Mouse (Mus musculus) brain, adult 2 months (tissue): Measurements from ENCODE around the gene Ngly1.

Source experiments
- DNase-seq: peaks from one replicate; pipeline ENCODE4 v3.0.0; 2011; ENCODE audit warnings: low read depth, low spot score

Ngly1 gene

DNA sequence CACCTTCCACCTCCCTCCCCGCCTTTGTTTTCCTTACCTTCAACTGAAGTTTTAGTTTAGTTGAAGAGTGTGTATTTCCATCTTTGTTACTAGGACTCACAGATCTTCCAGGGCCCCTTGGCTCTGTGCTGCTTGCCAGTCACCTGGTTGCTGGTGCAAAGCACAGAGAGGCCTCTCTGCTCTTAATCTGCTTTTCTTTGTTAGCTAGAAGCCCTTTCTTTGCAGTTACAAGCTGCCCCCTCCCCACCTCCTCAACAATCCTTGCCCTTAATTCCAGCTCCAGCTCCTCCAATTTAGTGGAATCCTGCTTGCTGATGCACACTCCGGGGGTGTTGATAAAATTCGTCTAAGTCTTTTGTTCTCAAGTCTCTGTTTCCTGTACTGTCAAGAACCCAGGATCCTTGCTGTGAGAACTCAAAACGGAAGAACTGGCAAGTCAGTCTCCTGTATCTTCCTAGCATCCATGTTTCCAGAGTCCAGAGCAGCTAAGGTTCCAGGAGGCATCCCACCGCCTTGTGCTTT, 79.9 kb downstream of the Ngly1 start:
- DNase-seq, result peak; percentile 48

DNA sequence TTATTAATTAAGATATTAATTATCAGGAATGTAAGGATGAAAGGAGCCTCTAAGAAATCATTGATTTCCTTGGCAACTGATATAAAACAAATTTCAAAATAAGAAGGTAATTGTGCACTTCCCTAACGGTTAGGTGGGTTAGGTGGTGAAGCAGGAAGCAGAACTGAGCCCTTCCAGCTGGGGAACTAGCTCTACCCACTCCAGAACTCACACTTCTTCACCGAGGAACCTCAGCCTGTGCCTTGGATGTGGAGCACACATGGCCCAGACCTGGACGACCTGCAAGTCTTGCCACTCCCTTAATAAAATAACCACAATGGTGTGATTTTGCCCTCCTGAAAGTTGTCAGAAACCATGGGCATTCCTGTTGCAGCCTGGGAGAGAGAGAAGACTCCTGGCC, 80.7 kb downstream of the Ngly1 start:
- DNase-seq, result no peak

DNA sequence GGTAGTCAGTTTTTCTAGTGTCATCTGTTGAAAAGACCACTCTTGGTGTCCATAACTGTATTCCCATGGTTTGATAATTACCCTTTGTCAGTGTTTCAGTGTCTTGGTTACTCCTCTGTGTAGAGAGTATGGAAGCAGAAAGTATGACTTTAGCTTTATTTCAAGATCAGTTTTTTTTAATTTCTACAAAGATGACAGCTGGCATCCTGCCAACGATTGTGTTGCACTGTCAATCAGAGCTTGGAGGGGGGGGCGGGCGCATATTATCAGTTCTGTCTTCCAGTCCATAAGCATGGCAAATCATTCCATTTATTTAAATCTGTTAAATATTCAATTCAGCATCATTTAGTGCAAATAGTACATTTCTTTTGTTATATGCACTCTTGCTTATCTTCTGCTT, 85.2 kb downstream of the Ngly1 start:
- no peak for DNase-seq

DNA sequence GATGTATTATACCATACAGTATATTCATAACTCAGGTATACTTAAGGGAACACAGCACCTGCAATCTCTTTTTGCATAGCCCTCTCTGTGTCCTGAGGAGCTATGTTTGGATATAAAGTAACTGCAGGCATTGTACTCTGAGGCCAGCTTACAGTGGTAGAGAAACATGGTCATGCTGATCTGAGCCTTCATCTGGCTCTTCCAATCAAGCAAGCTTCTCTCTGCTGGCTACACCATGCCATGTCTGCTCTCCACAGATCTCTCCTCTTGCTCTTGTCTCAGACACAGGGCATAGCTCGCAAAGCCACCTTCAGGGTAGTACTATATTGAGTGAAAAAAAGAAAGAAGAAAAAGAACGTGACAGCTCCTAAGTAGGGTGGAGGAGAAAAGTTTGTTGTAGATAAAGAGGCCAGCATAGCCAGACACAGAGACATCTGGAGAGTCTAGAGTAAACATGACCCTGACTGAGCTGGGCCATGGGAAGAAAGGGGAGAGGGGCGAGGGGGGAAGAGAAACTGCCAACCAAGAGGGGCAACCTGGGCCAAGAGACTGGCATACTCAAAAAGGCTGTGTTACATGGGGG, 86.8 kb downstream of the Ngly1 start:
- DNase-seq, result no peak

DNA sequence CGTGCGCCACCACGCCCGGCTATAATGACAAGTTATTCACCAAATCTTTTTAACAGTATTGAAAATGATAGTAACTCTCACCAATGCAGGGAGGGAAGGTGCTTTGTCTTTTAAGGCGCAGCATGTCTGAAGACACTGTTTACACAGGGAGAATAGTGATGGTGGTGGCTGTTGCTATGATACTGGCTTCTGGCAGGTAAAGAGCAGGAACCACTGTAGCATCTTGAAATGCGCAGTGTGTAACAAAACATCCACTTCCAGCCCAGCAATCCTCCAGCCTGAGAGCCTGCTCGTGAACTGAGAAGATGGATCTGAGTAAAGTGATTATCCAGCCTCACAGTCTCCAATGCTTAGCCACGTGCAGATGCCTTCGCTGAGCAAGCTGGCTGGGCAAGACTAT, 98.4 kb downstream of the Ngly1 start:
- DNase-seq, result no peak

DNA sequence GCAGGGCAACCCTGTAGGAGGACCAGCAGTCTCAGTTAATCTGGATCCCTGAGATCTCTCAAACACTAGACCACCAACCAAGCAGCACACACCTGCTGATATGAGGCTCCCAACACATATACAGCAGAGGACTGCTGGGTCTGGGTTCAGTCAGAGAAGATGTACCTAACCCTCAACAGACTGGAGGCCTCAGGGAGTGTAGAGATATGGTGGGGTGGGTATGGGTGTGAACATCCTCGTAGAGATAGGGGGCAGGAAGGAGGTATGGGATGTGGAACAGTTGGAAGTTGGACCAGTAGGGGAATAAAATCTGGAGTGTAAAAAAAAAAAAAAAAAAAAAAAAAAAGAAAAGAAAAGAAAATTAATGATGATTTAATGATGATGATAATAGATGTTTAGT, 110.6 kb downstream of the Ngly1 start:
- DNase-seq, result no peak
